Mouse (Mus musculus) heart, embryonic 14.5 days (tissue): ENCODE measurements at regions not wholly inside any gene's neighbourhood (a gene's known extent, or its start where the extent isn't known, plus 50 kb on each side); places are given as distances from the start of the nearest gene placed in this dataset.

Experiments
- ATAC-seq: fragments of 200-750 bp; cut with Nextera tagmentation; 2 replicates; pipeline ENCODE4 v1.8.0; 2017; ENCODE audit warnings: low read depth, moderate TSS enrichment; ENCODE audit not compliant: insufficient number of reproducible peaks, insufficient read depth, low FRiP score
- H3K27ac ChIP-seq, 2 experiments: fragments of 200-500 bp in 1 of 2; fragments of 300-500 bp in 1 of 2; sonication (generic) in 1 of 2; replicated peaks in 1 of 2; 2 replicates each; pipeline ENCODE4 v1.5.1; 2012 to 2014; ENCODE audit warnings: low read depth in 2 of 2, low read length in 2 of 2, control low read depth in 1 of 2, mild to moderate bottlenecking in 1 of 2, mixed read lengths in 1 of 2; ENCODE audit not compliant: control insufficient read depth in 1 of 2, insufficient read depth in 1 of 2
- H3K27me3 ChIP-seq: fragments of 300-500 bp; sonication (generic); 2 replicates; pipeline ENCODE4 v1.6.1; 2014; ENCODE audit warnings: mild to moderate bottlenecking, low read length, control low read depth; ENCODE audit not compliant: control insufficient read depth, insufficient read depth
- H3K36me3 ChIP-seq: fragments of 300-500 bp; sonication (generic); 2 replicates; pipeline ENCODE4 v1.6.1; 2014; ENCODE audit warnings: mild to moderate bottlenecking, control low read depth, low read length, mixed read lengths; ENCODE audit not compliant: control insufficient read depth, insufficient read depth
- H3K4me1 ChIP-seq, 2 experiments: fragments of 200-500 bp in 1 of 2; fragments of 300-500 bp in 1 of 2; sonication (generic) in 1 of 2; 2 replicates each; pipeline ENCODE4 v1.6.1; 2012 to 2014; ENCODE audit warnings: low read length in 2 of 2, control low read depth in 1 of 2, mixed read lengths in 1 of 2; ENCODE audit not compliant: control insufficient read depth in 2 of 2, insufficient read depth in 2 of 2
- H3K4me2 ChIP-seq: fragments of 300-500 bp; sonication (generic); 2 replicates; pipeline ENCODE4 v1.6.1; 2014; ENCODE audit warnings: mild to moderate bottlenecking, low read length
- H3K4me3 ChIP-seq, 2 experiments: fragments of 200-500 bp in 1 of 2; fragments of 300-500 bp in 1 of 2; sonication (generic) in 1 of 2; 2 replicates each; pipeline ENCODE4 v1.5.1; 2012 to 2014; ENCODE audit warnings: low read length in 2 of 2, mild to moderate bottlenecking in 2 of 2, control low read depth in 1 of 2, low read depth in 1 of 2, moderate library complexity in 1 of 2; ENCODE audit not compliant: control insufficient read depth in 1 of 2, insufficient read depth in 1 of 2
- H3K9ac ChIP-seq: fragments of 300-500 bp; sonication (generic); 2 replicates; pipeline ENCODE4 v1.6.1; 2014; ENCODE audit warnings: mild to moderate bottlenecking, low read length
- H3K9me3 ChIP-seq: fragments of 300-500 bp; sonication (generic); 2 replicates; pipeline ENCODE4 v1.6.1; 2016; ENCODE audit warnings: low read length, control low read depth; ENCODE audit not compliant: control insufficient read depth
- WGBS: fragments of 180-500 bp; shearing (Covaris S2); extraction: QIAGEN DNeasy Blood & Tissue Kit; methylation state at CpG from one replicate; pipeline ENCODE4 v1.1.7; 2014; 5-methylcytosine and 5-hydroxymethylcytosine counted together

- WGBS = 69% methylated on average over 1 of the region's 1 CpGs
Measured at GRCm38 (mm10) chr1:35551503-35551902, 516.7 kb upstream of the Hs6st1 start.

GRCm38 (mm10) chr1:35562786-35563185 lies 505.4 kb upstream of the Hs6st1 start:
- no peaks in the 10 kb centered on the region for H3K36me3 ChIP-seq
- ATAC-seq = no peak
- H3K4me2 ChIP-seq = no peak overlapping the region
- H3K27me3 ChIP-seq = no peaks in the 10 kb centered on the region
- no peaks in the 10 kb centered on the region for H3K4me1 ChIP-seq
- H3K27ac ChIP-seq = no peak overlapping the region
- WGBS = 87% methylated on average over 4 of the region's 4 CpGs
- peaks cover 6% of the 10 kb centered on the region for H3K9me3 ChIP-seq
- H3K4me3 ChIP-seq = no peak overlapping the region
- H3K9ac ChIP-seq = no peak overlapping the region

More at GRCm38 (mm10) chr1:35551503-35551902, 516.7 kb upstream of the Hs6st1 start:
- no peak overlapping the region for H3K4me3 ChIP-seq
- no peaks in the 10 kb centered on the region for H3K9me3 ChIP-seq
- H3K4me2 ChIP-seq = no peak overlapping the region
- no peak overlapping the region for H3K27ac ChIP-seq
- no peaks in the 10 kb centered on the region for H3K4me1 ChIP-seq
- no peak overlapping the region for H3K9ac ChIP-seq
- no peaks in the 10 kb centered on the region for H3K36me3 ChIP-seq
- no peak for ATAC-seq
- H3K27me3 ChIP-seq = no peaks in the 10 kb centered on the region

GRCm38 (mm10) chr1:35575203-35575602 lies 493.0 kb upstream of the Hs6st1 start:
- Histone ChIP-seq H3K4me3 (no peak overlapping the region), H3K9ac (no peak overlapping the region), H3K27me3 (no peaks in the 10 kb centered on the region), H3K4me2 (no peak overlapping the region), H3K4me1 (no peaks in the 10 kb centered on the region; a peak in 1 of 4 replicates), H3K27ac (no peak overlapping the region), H3K36me3 (no peaks in the 10 kb centered on the region), H3K9me3 (no peaks in the 10 kb centered on the region)
- ATAC-seq = no peak
- WGBS = 60% methylated on average over 1 of the region's 1 CpGs

- Histone ChIP-seq H3K36me3 (no peaks in the 10 kb centered on the region), H3K27ac (no peak overlapping the region), H3K4me1 (no peaks in the 10 kb centered on the region; a peak in 1 of 4 replicates), H3K4me2 (no peak overlapping the region), H3K27me3 (no peaks in the 10 kb centered on the region), H3K4me3 (no peak overlapping the region), H3K9ac (no peak overlapping the region), H3K9me3 (no peaks in the 10 kb centered on the region)
- ATAC-seq = no peak
- 58% methylated on average over 3 of the region's 3 CpGs for WGBS
Measured at GRCm38 (mm10) chr1:35579392-35579791, 488.8 kb upstream of the Hs6st1 start.

GRCm38 (mm10) chr1:35579992-35580391 lies 488.2 kb upstream of the Hs6st1 start:
- Histone ChIP-seq H3K4me3 (no peak overlapping the region), H3K9ac (no peak overlapping the region), H3K36me3 (no peaks in the 10 kb centered on the region), H3K9me3 (no peaks in the 10 kb centered on the region), H3K27ac (no peak overlapping the region), H3K4me2 (no peak overlapping the region), H3K4me1 (no peaks in the 10 kb centered on the region; a peak in 1 of 4 replicates), H3K27me3 (no peaks in the 10 kb centered on the region)
- 48% methylated on average over 4 of the region's 4 CpGs for WGBS
- ATAC-seq = no peak

GRCm38 (mm10) chr1:35580474-35580873 lies 487.7 kb upstream of the Hs6st1 start:
- Histone ChIP-seq H3K4me3 (no peak overlapping the region), H3K4me2 (no peak overlapping the region), H3K4me1 (no peaks in the 10 kb centered on the region; a peak in 1 of 4 replicates), H3K27ac (no peak overlapping the region), H3K9me3 (no peaks in the 10 kb centered on the region), H3K9ac (no peak overlapping the region), H3K27me3 (no peaks in the 10 kb centered on the region), H3K36me3 (no peaks in the 10 kb centered on the region)
- ATAC-seq = no peak
- 55% methylated on average over 3 of the region's 3 CpGs for WGBS

- ATAC-seq = no peak
- Histone ChIP-seq H3K4me3 (no peak overlapping the region), H3K9me3 (0 out of 2 replicates have a peak, but pooled peaks cover 2% of the 10 kb centered on the region), H3K27ac (no peak overlapping the region), H3K27me3 (no peaks in the 10 kb centered on the region), H3K4me2 (no peak overlapping the region), H3K9ac (no peak overlapping the region), H3K36me3 (no peaks in the 10 kb centered on the region), H3K4me1 (peaks cover 0 to 2% of the 10 kb centered on the region in 2 experiments; a peak in 1 of 4 replicates)
- whole genome bisulfite sequencing = 74% methylated on average over 2 of the region's 2 CpGs
Measured at GRCm38 (mm10) chr1:35587900-35588299, 480.3 kb upstream of the Hs6st1 start.

- WGBS = 38% methylated on average over 3 of the region's 3 CpGs
- no peak overlapping the region for H3K4me3 ChIP-seq
Measured at GRCm38 (mm10) chr1:35588939-35589338, 479.3 kb upstream of the Hs6st1 start.

More at GRCm38 (mm10) chr1:35588939-35589338, 479.3 kb upstream of the Hs6st1 start:
- Histone ChIP-seq H3K27ac (no peak overlapping the region), H3K4me1 (peaks cover 0 to 2% of the 10 kb centered on the region in 2 experiments; a peak in 1 of 4 replicates), H3K9me3 (0 out of 2 replicates have a peak, but pooled peaks cover 2% of the 10 kb centered on the region), H3K9ac (no peak overlapping the region), H3K36me3 (no peaks in the 10 kb centered on the region), H3K27me3 (no peaks in the 10 kb centered on the region), H3K4me2 (no peak overlapping the region)
- no peak for ATAC-seq
